Mouse (Mus musculus) neural tube, embryonic 13.5 days (tissue): ENCODE results near the gene Nfkb1. TPM values are rescaled to one million over a fixed set of nuclear protein-coding genes. Genes with fewer than 3 reads are reported as not detected.

ENCODE experiments used
- polyA plus RNA-seq: library from polyadenylated mRNA; unstranded; fragments of >200 nt; fragmentation: Nextera tagmentation; extraction: Ambion mirVana; gene quantifications from 2 replicates; pipeline ENCODE4 v1.2.1, GENCODE M21; 2015

Nfkb1 gene
- polyA plus RNA-seq, 1 experiment from 2014 or later, result 7.8 TPM

Other genes starting within 250 kb of the Nfkb1 start
- 4.6 and 5.9 TPM in 2 replicates for gene Manba, start 205.9 kb downstream of the Nfkb1 start, polyA plus RNA-seq
- gene Slc39a8, start 133.7 kb upstream of the Nfkb1 start, polyA plus RNA-seq, result 12.2 and 12.9 TPM in 2 replicates